Mouse (Mus musculus) ovary, postnatal 36 days (tissue): ENCODE data around the gene Borcs6.
A peak's percentile ranks its signal among the peaks of the same experiment; 100 is the strongest.
"Not testable (repeated sequence)": the region's sequence is repeated elsewhere in the genome, so short reads cannot be mapped to it uniquely, and the experiment has no call there.

ENCODE experiments used
- DNase-seq: peaks from one replicate; pipeline ENCODE4 v3.0.0; 2022; ENCODE audit warnings: low spot score, mixed read lengths

Borcs6 gene

DNA sequence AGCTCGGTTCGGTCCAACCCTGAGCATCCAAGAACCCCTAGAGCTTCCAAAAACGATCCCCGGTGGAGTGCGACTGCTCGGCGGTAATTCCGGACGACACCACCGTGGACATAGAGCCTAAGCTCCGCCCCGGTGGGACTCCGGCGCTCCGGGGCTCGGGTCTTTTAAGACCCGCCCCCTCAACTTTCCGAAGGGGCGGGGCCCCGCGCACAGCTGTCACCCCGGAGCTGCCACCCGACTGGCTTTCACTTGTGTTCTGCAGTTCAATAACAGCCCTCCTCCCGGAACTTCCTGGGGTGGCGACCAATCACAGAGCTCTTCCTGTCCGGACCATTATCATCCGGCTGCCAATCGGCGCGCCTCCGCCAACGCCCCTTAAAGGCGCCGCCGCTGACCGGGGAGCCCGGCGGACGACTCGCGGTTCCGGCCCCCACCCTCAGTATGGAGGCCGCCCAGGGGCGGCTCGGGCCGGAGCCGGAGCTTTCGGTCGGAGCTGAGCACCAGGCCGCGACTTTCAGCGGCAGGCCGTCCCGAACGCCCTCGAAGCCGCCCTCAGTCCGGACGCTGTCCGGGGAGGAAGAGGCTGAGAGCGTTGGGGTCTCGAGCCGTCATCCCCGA is at the start of gene Borcs6:
Borcs6 (plus strand) TSS at position 361 of the 618 bp plus-strand sequence.
- DNase-seq = peak; percentile 93

DNA sequence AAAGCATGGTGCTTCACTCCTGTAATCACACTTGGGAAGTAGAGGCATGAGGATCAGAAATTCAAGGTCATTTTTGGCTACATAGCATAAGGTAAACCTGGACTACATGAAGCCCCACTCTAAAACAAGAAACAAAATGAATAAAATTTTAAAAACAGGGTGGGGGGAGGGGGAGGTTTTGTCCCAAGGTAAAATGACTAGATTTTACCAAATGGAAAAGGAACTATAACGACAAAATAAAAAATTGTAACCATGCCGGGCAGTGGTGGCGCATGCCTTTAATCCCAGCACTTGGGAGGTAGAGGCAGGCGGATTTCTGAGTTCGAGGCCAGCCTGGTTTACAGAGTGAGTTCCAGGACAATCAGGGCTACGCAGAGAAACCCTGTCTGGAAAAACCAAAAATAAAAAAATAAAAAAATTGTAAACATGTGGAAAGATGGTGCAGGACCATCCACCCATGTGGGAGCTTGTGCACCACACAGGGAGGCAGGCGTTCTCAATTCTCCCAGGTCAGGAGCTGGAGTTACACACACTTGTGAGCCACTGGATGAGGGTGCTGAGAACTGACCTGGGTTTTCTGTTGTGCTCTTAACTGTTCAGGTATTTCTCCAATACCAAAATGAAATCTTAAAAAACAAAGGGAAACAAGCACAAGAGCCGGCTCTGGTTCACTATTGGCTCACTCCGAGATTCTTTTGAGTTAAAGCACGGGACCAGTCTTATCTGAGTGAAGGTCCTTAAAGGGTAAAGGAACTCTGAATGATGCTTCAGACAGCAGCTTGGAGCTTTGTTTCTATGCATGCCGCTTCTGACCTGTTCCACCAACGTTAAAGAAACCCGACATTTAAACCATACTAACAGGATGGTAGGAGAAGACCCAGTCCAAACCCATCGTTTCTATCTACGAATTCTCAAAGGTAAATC is 48.9 kb upstream of the Borcs6 start:
- DNase-seq = no peak

DNA sequence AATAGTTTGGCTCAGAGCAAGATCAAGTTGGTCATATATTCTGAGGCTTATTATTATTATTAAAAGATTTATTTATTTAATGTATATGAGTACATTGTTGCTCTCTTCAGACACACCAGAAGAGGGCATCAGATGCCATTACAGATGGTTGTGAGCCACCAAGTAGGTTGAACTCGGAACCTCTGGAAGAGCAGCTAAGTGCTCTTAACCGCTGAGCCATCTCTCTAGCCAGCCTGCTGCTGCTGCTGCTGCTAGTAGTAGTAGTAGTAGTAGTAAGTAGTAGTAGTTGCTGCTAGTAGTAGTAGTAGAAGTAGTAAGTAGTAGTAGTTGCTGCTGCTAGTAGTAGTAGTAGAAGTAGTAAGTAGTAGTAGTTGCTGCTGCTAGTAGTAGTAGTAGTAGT is 48.1 kb upstream of the Borcs6 start:
- DNase-seq = not testable (repeated sequence)

DNA sequence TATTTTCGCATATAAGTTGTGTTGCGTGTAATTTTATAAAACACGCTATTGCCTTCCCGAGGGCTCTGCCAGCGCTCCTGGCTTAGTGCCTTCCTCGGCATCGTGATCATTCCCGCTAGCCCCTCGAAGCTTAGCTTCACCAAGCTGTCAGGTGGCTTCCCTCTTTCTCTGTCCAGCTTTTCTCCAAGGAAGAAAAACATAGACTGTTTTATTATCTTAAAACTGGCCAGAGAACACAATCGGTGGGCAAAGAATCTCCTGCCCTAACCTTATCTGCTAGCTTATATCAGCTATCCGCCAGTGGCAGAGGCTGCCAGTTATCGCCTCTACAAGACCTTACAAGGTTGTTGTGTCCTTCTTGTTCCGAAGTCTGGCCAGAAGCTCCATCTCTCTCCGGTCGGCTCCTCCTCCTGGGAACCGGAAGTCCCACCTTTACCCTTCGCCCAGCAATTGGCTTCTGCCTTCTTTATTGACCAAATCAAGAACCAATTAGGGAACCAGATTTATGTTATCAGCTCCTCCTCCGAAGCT is 47.4 kb upstream of the Borcs6 start:
- peak; percentile 80 for DNase-seq

DNA sequence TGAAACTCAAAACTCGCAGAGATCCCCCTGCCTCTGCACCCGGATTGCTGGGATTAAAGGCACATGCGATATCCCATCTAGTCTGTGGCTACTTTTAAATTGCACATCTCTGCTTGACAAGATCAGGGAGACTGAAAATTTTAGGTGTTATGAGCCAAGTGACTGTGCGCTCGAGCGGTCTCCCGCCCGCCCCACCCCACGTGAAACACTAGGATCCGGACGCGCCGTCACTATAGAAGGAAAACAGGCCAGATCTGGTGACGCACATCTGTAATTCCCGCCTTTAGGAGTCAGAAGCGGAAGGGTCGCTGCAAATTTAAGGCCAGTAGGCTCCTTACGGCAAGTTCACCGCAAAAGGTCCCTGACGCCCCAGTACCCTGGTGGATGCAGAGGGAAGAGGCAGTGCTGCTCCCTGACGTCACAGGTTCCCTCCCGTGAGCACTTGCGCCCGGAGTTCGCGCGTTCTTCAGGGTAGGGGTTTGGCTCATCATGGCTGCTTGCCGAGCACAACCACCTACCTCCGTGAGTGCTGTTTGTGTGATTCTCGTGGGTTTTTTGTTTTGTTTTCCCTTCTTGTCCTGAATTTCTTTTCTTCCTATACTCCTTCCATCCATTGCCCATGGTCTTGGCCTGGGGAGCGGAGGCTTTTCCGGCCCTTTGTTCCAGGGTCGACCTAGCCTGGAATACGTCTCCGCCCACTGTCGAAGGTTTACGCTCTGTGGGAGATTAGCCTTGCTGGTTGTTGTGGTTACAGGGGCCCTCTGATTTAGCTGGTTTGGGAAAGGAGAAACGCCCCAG is 43.7 kb upstream of the Borcs6 start, which contains the start of gene Ctc1:
Ctc1 (plus strand) TSS at position 268 of the 798 bp plus-strand sequence.
- DNase-seq = peak; percentile 85

DNA sequence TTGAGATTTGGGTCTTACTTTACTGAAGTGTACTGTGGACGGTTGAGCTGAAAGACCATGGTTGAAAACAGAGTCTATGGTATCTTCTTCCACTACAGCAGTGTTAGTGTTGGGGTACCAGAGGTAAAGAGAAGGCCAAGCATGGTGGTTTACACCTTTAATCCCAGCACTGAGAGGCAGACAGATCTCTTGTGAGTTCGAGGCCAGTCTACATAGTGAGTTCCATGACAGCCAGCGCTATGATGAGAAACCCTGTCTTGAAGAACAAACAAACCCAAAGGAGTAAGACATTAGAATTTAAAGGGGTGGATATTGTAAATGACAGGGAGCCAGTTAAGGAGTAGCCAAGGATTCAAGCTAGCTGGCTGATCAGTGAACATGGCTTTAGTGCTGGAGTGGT is 42.8 kb upstream of the Borcs6 start:
- no peak for DNase-seq

DNA sequence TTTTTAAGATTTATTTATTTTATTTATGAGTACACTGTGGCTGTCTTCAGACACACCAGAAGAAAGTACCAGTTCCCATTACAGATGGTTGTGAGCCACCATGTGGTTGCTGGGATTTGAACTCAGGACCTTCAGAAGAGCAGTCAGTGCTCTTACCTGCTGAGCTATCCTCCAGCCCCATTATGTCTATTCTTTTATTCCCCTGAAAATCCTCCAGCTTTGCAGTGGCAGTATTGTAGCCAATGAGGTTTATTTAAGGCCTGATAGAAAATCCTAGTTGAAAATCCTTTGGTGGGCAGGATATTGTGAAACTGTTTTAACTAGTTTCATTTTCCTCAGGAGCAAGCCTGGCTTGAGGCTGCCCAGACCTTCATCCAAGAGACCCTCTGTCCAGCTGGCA is 38.8 kb upstream of the Borcs6 start:
- no peak for DNase-seq

DNA sequence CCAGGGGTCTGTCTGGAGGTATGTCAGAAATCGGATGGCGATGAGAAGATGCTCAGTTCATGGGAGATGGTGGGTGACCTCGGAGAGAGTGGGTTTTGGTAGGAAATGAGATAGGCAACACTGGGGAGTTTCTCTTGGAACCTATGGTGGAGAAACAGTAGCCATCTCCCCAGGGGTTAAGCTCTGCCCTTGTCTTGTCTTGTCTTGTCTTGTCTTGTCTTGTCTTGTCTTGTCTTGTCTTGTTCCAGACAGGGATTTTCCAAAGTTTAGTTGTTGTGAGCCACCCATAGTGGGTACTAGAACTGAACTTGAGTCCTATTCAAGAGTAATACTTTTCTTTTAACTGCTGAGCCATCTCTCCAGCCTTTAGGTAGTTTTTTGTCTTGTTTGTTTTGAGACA is 33.0 kb upstream of the Borcs6 start:
- DNase-seq = no peak

DNA sequence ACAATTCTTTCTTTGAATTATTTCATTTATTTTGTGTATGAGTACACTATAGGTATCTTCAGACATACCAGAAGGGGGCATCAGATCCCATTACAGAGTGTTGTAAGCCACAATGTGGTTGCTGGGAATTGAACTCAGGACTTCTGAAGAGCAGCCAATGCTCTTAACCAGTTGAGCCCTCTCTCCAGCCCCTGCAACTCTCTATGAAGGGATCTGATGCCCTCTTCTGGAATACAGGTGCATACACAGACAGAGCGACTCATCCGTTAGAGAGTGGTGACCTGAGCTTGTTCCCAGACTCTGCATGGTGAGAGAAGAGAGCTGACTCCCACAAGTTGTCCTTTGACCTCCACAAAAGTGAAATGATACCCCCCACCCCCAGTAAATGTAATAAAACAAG is 30.7 kb upstream of the Borcs6 start:
- no peak for DNase-seq

DNA sequence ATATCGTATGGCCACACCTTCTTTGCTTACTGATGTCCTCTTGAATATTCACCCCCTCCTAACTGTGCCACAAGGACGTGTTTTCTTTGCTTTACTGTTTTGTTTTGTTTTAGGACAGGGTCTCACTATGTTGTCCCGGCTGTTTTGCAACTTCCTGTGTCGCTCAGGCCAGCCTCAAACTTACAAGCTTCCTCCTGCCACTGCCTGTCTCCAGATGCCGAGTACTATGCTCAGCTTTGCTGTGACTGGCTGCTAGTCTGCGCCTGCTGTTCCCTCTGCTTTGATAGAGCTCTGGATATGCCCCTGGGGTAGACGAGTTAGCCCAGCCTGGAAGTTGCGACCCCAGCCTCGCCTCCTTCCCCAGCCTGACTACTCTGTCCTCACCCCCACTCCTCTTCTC is 26.0 kb upstream of the Borcs6 start:
- no peak for DNase-seq

DNA sequence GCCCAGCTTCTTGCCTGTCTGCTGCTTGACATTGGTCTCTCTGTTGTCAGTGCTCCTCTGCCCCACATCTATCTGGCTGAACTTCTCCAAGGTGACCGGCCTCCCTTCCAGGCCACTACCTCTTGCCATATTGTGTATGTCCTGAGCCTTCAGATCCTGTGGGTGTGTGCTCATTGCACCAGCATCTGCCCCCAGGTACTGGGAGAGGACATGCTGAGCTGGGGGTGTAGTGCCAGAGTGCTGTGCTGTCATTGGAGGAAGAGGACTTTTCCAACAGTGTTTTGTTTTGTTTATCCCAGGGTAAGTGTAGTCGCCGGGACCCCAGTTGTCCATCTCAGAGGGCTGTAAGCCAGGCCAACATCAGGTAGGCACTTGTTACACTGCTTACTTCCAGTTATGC is 24.9 kb upstream of the Borcs6 start:
- DNase-seq = no peak

DNA sequence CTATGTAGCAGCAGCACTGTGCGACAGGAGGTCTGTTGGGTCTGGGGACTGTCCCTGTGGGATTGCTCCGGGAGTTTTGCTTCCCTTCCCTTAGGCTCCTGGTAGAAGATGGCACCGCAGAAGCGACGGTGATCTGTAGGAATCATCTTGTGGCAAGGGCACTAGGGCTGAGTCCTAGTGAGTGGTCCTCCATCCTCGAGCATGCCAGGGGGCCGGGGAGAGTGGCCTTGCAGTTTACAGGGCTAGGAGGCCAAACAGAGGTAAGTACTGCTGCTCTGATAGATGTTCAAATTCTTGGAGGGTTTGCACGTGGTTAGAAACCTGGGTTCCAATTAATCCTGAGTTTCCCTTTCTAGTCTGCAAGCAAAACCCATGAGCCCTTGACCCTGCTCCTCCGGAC is 24.1 kb upstream of the Borcs6 start:
- no peak for DNase-seq

DNA sequence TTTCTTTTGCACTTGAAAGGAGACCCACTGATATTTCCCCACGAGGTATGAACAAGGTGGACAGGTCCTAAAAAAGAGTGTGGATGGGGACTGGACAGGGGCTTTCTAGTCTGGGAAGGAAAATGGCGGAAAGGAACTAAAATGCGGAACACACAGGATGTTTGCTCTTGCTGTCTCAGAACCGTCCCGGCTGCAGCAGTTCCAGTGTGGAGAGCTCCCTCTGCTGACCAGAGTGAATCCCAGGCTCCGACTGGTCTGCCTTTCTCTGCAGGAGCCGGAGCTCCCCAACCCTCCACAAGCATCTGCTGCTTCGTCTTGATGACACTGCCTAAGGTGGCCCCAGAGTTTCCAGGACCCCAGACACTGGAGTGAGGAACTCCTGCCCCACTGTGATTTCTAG is 23.7 kb upstream of the Borcs6 start:
- DNase-seq = peak; percentile 82

DNA sequence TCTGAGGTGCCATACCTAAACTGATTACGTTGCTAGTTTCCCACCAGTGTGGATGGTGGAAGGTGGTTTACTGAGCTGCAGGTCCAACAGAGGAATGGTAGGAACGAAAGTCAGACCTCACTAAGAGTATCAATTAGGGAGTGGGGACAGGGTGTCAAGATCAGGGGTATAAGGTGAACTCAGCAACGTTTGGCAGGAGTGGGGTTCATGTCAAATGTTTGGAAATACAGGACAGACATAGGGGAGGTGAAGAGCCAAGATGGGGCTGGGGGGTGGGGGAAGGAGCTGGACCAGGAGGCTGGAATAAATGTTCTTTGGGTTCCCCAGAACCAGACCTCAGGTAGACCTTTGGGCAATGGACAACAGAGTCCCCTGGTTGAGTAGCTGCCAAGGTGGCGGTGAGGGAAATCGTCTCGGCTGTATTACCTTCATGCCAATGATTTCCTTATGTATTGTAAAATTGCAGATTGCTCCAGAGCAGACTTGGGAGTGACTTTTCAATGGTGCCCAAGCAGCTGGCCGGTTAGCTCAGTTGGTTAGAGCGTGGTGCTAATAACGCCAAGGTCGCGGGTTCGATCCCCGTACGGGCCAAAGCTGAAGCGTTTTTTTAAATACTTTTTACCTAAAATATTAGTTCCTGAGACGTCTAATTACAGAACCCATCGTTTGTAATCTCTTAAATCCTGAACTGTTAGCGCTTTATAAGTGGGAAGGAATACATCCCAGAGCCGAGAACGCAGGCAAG is 22.9 kb upstream of the Borcs6 start:
- DNase-seq = peak; percentile 79

DNA sequence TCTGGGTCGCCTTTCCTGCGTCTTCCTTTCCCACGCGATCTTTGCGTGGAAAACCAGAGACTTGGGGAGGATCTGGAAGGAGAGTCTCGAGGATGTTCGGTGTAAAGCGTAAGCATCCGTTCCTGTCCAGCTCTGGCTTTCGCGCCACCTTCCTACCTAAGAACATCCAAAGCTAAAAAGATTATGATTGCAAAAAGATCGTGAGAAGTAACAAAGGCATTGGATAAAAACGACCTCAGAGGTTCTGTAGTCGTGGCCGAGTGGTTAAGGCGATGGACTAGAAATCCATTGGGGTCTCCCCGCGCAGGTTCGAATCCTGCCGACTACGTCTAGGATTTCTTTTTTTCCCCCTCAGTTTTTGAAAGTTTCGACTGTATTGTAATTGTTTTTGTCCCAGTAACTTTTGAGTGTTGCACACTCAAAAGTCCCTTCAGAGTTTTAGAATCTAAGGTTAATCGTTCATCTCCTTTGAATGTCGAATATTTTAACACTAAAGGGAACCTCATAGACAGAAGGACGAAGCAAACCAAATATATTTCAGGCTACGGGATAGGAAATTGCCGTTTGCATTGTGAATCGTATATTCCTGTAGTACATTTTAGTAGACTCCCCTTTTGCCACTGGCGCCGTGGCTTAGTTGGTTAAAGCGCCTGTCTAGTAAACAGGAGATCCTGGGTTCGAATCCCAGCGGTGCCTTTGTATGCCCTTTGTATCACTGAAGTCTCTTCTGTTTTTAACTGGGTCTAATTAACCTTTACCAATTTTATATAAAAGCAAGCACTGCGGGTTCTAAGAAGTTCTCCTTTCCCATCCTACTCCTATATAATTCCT is 22.1 kb upstream of the Borcs6 start:
- DNase-seq = peak; percentile 68

DNA sequence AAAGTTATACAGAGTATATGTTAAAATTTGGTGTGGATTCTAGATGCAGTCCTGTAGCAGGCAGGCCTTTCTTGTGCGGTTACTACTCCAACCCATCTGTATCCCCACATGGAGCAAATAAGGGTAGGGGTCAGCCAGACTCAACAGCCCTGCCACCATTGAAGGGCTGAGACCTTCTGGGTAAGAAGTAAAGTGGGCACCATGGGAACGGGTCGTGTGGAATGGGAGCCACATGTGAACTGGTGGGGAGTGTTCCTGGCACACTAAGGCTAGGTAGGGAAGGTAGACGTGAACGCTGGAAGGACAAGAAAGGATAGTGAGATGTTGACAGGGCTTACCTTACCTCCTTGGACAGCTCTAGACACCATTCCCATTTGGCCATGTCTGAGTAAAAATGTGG is 21.3 kb upstream of the Borcs6 start:
- no peak for DNase-seq

DNA sequence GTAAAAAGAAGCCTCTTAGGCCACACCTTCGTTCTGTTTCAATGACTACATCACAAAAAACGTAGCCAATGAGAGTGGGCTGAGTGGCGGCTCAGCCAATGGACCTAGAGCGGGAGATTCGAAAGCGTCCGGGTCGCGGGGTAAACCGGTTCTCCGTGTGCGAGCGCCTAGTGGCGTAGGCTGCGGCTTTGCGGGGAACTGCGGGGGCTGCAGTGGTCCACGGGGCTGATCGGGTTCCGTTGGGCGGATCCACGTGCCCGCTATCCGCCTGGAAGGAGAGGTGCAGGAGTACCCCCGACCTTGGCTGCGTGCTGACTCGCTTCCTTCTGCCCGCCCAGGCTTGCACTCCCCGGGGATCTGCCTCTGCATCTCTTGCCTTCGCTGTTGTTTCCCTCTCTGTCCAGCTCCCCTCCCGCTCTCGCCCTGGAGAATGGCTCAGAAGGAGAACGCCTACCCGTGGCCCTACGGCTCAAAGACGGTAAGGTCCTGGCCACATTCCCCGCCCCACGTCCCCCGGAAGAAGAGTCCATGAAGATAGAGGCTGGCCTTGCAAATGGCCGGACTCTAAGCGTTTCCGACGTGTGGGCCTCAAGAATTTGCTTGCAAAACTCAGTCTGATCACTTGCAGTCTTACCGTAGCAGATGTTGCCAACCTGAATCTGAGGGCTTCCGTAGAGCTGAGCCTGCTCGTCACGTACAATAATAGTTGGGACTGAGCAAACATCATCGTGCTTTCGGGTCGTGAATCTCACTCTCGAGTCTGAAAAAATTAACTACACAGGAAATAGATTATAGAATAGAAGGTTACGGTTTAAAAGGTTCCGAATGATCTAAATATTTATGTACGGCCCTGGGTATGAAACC is 13.8 kb upstream of the Borcs6 start, which contains the start of gene Aurkb:
Aurkb (plus strand) TSS at position 117 of the 864 bp plus-strand sequence.
- peak; percentile 78 for DNase-seq

DNA sequence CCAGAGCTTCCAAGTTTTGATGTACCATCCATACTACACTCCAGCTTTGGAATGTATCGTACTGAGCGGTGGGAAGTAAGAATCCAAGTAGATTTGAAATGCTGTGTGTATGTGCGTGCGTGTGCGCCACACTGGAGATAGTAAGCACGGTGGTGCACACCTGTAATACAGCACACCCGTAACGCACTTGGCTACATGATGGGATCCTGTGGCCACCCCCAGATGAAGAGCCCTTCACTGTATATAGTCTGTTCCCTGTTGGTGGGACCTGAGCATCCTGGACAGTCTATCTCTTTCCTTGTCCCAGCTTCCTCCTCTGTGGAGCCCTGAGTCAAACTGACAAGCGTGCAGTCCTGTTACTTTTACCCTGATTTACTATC is 13.1 kb upstream of the Borcs6 start:
- no peak for DNase-seq

DNA sequence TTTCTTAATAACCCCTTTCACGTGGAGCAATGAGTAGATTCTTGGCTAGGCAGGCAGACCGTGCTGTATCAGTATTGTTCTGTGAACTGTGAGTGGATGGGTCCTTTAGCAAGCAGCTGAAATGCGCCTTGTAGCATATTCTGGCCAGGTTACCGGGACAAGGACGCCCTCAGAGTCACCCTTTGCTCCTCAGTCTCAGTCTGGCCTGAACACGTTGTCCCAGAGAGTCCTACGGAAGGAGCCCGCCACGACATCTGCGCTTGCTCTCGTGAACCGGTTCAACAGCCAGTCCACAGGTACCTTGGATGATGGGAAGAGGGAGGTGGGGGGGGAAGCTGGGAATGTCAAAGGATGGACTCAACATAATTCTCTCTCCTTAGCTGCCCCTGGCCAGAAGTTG is 11.9 kb upstream of the Borcs6 start:
- DNase-seq = no peak

DNA sequence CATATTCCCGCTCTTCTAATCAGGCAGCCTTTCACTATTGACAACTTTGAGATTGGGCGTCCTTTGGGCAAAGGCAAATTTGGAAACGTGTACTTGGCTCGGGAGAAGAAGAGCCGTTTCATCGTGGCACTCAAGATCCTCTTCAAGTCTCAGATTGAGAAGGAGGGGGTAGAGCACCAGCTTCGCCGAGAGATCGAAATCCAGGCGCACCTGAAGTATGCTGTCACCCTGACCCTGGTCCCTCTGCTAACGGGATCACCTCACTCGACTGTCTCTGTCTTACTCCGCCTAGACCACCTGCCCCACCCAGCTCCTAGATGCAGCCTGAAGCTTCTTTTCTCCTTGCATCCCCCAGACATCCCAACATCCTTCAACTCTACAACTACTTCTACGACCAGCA is 11.4 kb upstream of the Borcs6 start:
- no peak for DNase-seq
